Mouse (Mus musculus): ENCODE measurements around the gene Anxa1. TPM values are rescaled to one million over a fixed set of nuclear protein-coding genes. Genes with fewer than 3 reads are reported as not detected.

The Anxa1 gene
- polyA plus RNA-seq, 1 experiment from 2014 or later: 7.8 TPM

- WGBS: 88% methylated on average over 6 of the region's 6 CpGs
- Histone ChIP-seq H3K4me3 (ENCODE audit: low read depth, low read length) (no peak overlapping the region), H3K27me3 (ENCODE audit: control insufficient read depth, insufficient read depth, low read length) (no peaks in the 10 kb centered on the region), H3K4me1 (replicated peaks; ENCODE audit: control insufficient read depth, insufficient read depth, low read length) (no peaks in the 10 kb centered on the region), H3K4me2 (replicated peaks; ENCODE audit: low read depth, low read length) (no peak overlapping the region), H3K9ac (ENCODE audit: low read depth, low read length) (no peak overlapping the region), H3K36me3 (ENCODE audit: control insufficient read depth, insufficient read depth, low read length) (no peaks in the 10 kb centered on the region), H3K9me3 (ENCODE audit: control insufficient read depth, low read length) (no peaks in the 10 kb centered on the region), H3K27ac (ENCODE audit: low read depth, low read length) (no peak overlapping the region)
- no peak for ATAC-seq (ENCODE audit: low FRiP score)
- DNase-seq (ENCODE audit: low spot score): no peak
Observed at GRCm38 (mm10) chr19:20389245-20389644, 1.5 kb downstream of the Anxa1 start.

DNA sequence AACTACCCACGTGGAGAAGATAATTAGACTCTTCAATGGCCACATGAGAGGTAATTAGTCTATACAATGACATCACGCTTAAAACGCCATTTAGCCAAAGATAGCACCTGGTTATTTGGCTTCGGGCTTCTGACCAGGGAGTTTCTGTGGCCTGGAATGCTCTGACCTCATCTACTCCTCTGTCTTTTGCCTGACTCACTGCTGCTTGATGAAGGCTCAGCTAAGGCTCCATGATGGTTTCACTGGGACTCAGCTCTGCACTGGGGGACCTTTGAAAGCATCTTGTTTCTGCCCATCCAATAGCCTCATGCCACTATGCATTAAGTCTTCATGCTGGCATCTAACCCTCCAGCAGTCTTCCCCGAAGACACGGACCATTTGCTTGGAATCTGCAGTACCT lies 2.5 kb downstream of the Anxa1 start:
- WGBS: 84% methylated on average over 6 of the region's 6 CpGs
- H3K9ac ChIP-seq (ENCODE audit: low read depth, low read length): no peak overlapping the region
- no peak for DNase-seq (ENCODE audit: low spot score)
- H3K4me2 ChIP-seq (replicated peaks; ENCODE audit: low read depth, low read length): no peak overlapping the region
- H3K9me3 ChIP-seq (ENCODE audit: control insufficient read depth, low read length): no peaks in the 10 kb centered on the region
- no peak overlapping the region for H3K27ac ChIP-seq (ENCODE audit: low read depth, low read length)
- H3K36me3 ChIP-seq (ENCODE audit: control insufficient read depth, insufficient read depth, low read length): no peaks in the 10 kb centered on the region
- H3K4me3 ChIP-seq (ENCODE audit: low read depth, low read length): no peak overlapping the region
- H3K4me1 ChIP-seq (replicated peaks; ENCODE audit: control insufficient read depth, insufficient read depth, low read length): no peaks in the 10 kb centered on the region
- no peaks in the 10 kb centered on the region for H3K27me3 ChIP-seq (ENCODE audit: control insufficient read depth, insufficient read depth, low read length)
- no peak for ATAC-seq (ENCODE audit: low FRiP score)

GRCm38 (mm10) chr19:20386296-20386695 lies 4.4 kb downstream of the Anxa1 start:
- H3K4me1 ChIP-seq (replicated peaks; ENCODE audit: control insufficient read depth, insufficient read depth, low read length): no peaks in the 10 kb centered on the region
- H3K36me3 ChIP-seq (ENCODE audit: control insufficient read depth, insufficient read depth, low read length): no peaks in the 10 kb centered on the region
- H3K4me3 ChIP-seq (ENCODE audit: low read depth, low read length): no peak overlapping the region
- DNase-seq (ENCODE audit: low spot score): no peak
- H3K9me3 ChIP-seq (ENCODE audit: control insufficient read depth, low read length): no peaks in the 10 kb centered on the region
- no peak overlapping the region for H3K4me2 ChIP-seq (replicated peaks; ENCODE audit: low read depth, low read length)
- no peak overlapping the region for H3K9ac ChIP-seq (ENCODE audit: low read depth, low read length)
- H3K27me3 ChIP-seq (ENCODE audit: control insufficient read depth, insufficient read depth, low read length): no peaks in the 10 kb centered on the region
- ATAC-seq (ENCODE audit: low FRiP score): no peak
- no peak overlapping the region for H3K27ac ChIP-seq (ENCODE audit: low read depth, low read length)
- 94% methylated on average over 2 of the region's 2 CpGs for WGBS

DNA sequence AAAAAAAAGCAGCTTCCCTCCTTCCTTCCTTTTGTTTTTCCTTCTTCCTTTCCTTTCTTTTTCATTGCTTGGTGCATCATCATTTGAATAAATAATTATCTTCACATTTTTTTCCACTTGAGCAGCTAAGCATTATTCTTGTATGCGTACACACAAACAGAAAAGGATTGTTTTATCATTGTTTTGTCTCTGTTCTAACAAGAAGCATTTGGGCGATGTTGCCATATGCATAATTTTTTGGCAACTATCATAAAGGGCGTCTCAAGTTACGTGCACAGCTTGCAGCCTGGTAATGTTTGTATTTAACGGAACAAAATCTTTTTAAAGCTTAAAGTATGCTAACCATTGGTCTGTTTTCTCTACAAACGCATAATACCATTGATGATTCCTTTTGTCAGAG lies 5.1 kb downstream of the Anxa1 start:
- DNase-seq (ENCODE audit: low spot score): no peak
- ATAC-seq (ENCODE audit: low FRiP score): no peak
- no peak overlapping the region for H3K9ac ChIP-seq (ENCODE audit: low read depth, low read length)
- 84% methylated on average over 6 of the region's 6 CpGs for WGBS
- no peaks in the 10 kb centered on the region for H3K9me3 ChIP-seq (ENCODE audit: control insufficient read depth, low read length)
- H3K4me3 ChIP-seq (ENCODE audit: low read depth, low read length): no peak overlapping the region
- no peak overlapping the region for H3K27ac ChIP-seq (ENCODE audit: low read depth, low read length)
- no peaks in the 10 kb centered on the region for H3K27me3 ChIP-seq (ENCODE audit: control insufficient read depth, insufficient read depth, low read length)
- no peaks in the 10 kb centered on the region for H3K36me3 ChIP-seq (ENCODE audit: control insufficient read depth, insufficient read depth, low read length)
- H3K4me1 ChIP-seq (replicated peaks; ENCODE audit: control insufficient read depth, insufficient read depth, low read length): no peaks in the 10 kb centered on the region
- H3K4me2 ChIP-seq (replicated peaks; ENCODE audit: low read depth, low read length): no peak overlapping the region

DNA sequence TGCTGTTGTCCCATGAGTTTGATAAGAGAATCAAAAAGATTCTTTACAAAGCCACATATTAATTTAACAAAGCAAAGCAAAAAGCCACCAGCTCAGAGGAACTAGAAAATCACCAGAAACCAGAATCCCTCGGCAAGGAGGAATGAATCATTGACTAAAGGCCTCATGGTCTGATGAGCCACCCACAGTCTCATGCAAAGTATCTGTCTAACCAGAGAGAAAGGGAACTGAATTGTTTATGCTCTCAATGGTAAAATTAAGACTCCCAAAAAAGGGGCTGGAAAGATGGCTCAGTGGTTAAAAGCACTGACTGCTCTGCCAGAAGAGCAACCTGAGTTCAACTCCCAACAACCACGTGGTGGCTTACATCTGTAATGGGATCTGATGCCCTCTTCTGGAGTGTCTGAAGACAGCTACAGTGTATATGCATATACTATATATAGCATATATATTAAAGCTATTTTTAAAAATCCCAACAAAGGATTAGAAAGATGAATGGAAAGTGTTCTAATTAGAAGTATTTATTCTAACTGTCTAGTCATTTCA lies 9.5 kb downstream of the Anxa1 start:
- H3K4me3 ChIP-seq (ENCODE audit: low read depth, low read length): no peak overlapping the region
- ATAC-seq (ENCODE audit: low FRiP score) (no peak), DNase-seq (ENCODE audit: low spot score) (no peak)
- WGBS: 72% methylated on average over 2 of the region's 2 CpGs
- no peak overlapping the region for H3K4me2 ChIP-seq (replicated peaks; ENCODE audit: low read depth, low read length)
- no peaks in the 10 kb centered on the region for H3K36me3 ChIP-seq (ENCODE audit: control insufficient read depth, insufficient read depth, low read length)
- no peaks in the 10 kb centered on the region for H3K9me3 ChIP-seq (ENCODE audit: control insufficient read depth, low read length)
- H3K27ac ChIP-seq (ENCODE audit: low read depth, low read length): no peak overlapping the region
- no peak overlapping the region for H3K9ac ChIP-seq (ENCODE audit: low read depth, low read length)
- H3K27me3 ChIP-seq (ENCODE audit: control insufficient read depth, insufficient read depth, low read length): no peaks in the 10 kb centered on the region
- H3K4me1 ChIP-seq (replicated peaks; ENCODE audit: control insufficient read depth, insufficient read depth, low read length): no peaks in the 10 kb centered on the region

- 91% methylated on average over 2 of the region's 2 CpGs for WGBS
- no peaks in the 10 kb centered on the region for H3K27me3 ChIP-seq (ENCODE audit: control insufficient read depth, insufficient read depth, low read length)
- no peak overlapping the region for H3K9ac ChIP-seq (ENCODE audit: low read depth, low read length)
Observed at GRCm38 (mm10) chr19:20370175-20370574, 20.6 kb downstream of the Anxa1 start.

DNA sequence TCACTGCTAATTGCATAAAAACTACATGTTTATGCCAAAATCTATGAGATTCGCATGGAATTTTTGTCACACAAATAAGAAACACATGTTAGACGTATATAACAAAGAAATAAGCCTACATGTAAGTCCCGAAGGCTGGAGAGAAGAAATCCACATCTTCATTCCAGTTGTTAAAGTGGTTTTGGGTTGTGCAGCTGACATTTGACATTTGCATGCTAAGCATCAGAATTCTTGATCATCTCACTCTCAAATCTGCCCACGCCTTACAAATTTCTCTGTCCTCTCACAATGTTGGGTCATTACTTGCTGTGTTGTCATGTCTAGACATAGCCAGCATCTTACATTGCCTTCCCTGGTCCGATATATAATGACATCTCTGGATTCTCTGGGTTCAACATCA lies 24.2 kb downstream of the Anxa1 start:
- DNase-seq (ENCODE audit: low spot score) (no peak), ATAC-seq (ENCODE audit: low FRiP score) (no peak)
- WGBS: 87% methylated on average over 5 of the region's 5 CpGs
- no peak overlapping the region for H3K27ac ChIP-seq (ENCODE audit: low read depth, low read length)
- no peak overlapping the region for H3K4me3 ChIP-seq (ENCODE audit: low read depth, low read length)
- H3K9me3 ChIP-seq (ENCODE audit: control insufficient read depth, low read length): no peaks in the 10 kb centered on the region
- H3K9ac ChIP-seq (ENCODE audit: low read depth, low read length): no peak overlapping the region
- no peaks in the 10 kb centered on the region for H3K36me3 ChIP-seq (ENCODE audit: control insufficient read depth, insufficient read depth, low read length)
- no peaks in the 10 kb centered on the region for H3K4me1 ChIP-seq (replicated peaks; ENCODE audit: control insufficient read depth, insufficient read depth, low read length)
- H3K27me3 ChIP-seq (ENCODE audit: control insufficient read depth, insufficient read depth, low read length): no peaks in the 10 kb centered on the region
- H3K4me2 ChIP-seq (replicated peaks; ENCODE audit: low read depth, low read length): no peak overlapping the region

More at GRCm38 (mm10) chr19:20370175-20370574, 20.6 kb downstream of the Anxa1 start:
- no peaks in the 10 kb centered on the region for H3K36me3 ChIP-seq (ENCODE audit: control insufficient read depth, insufficient read depth, low read length)
- H3K27ac ChIP-seq (ENCODE audit: low read depth, low read length): no peak overlapping the region
- no peaks in the 10 kb centered on the region for H3K4me1 ChIP-seq (replicated peaks; ENCODE audit: control insufficient read depth, insufficient read depth, low read length)
- no peak for ATAC-seq (ENCODE audit: low FRiP score)
- no peak for DNase-seq (ENCODE audit: low spot score)
- H3K4me3 ChIP-seq (ENCODE audit: low read depth, low read length): no peak overlapping the region
- H3K4me2 ChIP-seq (replicated peaks; ENCODE audit: low read depth, low read length): no peak overlapping the region
- H3K9me3 ChIP-seq (ENCODE audit: control insufficient read depth, low read length): no peaks in the 10 kb centered on the region

GRCm38 (mm10) chr19:20366010-20366409 lies 24.7 kb downstream of the Anxa1 start:
- no peaks in the 10 kb centered on the region for H3K9me3 ChIP-seq (ENCODE audit: control insufficient read depth, low read length)
- H3K4me1 ChIP-seq (replicated peaks; ENCODE audit: control insufficient read depth, insufficient read depth, low read length): no peaks in the 10 kb centered on the region
- H3K9ac ChIP-seq (ENCODE audit: low read depth, low read length): no peak overlapping the region
- no peaks in the 10 kb centered on the region for H3K36me3 ChIP-seq (ENCODE audit: control insufficient read depth, insufficient read depth, low read length)
- no peak overlapping the region for H3K4me2 ChIP-seq (replicated peaks; ENCODE audit: low read depth, low read length)
- no peaks in the 10 kb centered on the region for H3K27me3 ChIP-seq (ENCODE audit: control insufficient read depth, insufficient read depth, low read length)
- no peak for DNase-seq (ENCODE audit: low spot score)
- no peak for ATAC-seq (ENCODE audit: low FRiP score)
- no peak overlapping the region for H3K27ac ChIP-seq (ENCODE audit: low read depth, low read length)
- WGBS: 85% methylated on average over 2 of the region's 2 CpGs
- H3K4me3 ChIP-seq (ENCODE audit: low read depth, low read length): no peak overlapping the region

GRCm38 (mm10) chr19:20365364-20365763 lies 25.4 kb downstream of the Anxa1 start:
- Histone ChIP-seq H3K27me3 (ENCODE audit: control insufficient read depth, insufficient read depth, low read length) (no peaks in the 10 kb centered on the region), H3K27ac (ENCODE audit: low read depth, low read length) (no peak overlapping the region), H3K4me1 (replicated peaks; ENCODE audit: control insufficient read depth, insufficient read depth, low read length) (no peaks in the 10 kb centered on the region), H3K4me2 (replicated peaks; ENCODE audit: low read depth, low read length) (no peak overlapping the region), H3K9ac (ENCODE audit: low read depth, low read length) (no peak overlapping the region), H3K9me3 (ENCODE audit: control insufficient read depth, low read length) (no peaks in the 10 kb centered on the region), H3K4me3 (ENCODE audit: low read depth, low read length) (no peak overlapping the region), H3K36me3 (ENCODE audit: control insufficient read depth, insufficient read depth, low read length) (no peaks in the 10 kb centered on the region)
- DNase-seq (ENCODE audit: low spot score) (no peak), ATAC-seq (ENCODE audit: low FRiP score) (no peak)
- 96% methylated on average over 2 of the region's 2 CpGs for WGBS
